Mouse (Mus musculus): ENCODE results near the gene 1700003E16Rik. TPM values are rescaled to one million over a fixed set of nuclear protein-coding genes. Genes with fewer than 3 reads are reported as not detected.
A peak's percentile ranks its signal among the peaks of the same experiment; 100 is the strongest.

The 1700003E16Rik gene
- polyA plus RNA-seq, 1 experiment from 2014 or later, result 1.0 TPM

DNA sequence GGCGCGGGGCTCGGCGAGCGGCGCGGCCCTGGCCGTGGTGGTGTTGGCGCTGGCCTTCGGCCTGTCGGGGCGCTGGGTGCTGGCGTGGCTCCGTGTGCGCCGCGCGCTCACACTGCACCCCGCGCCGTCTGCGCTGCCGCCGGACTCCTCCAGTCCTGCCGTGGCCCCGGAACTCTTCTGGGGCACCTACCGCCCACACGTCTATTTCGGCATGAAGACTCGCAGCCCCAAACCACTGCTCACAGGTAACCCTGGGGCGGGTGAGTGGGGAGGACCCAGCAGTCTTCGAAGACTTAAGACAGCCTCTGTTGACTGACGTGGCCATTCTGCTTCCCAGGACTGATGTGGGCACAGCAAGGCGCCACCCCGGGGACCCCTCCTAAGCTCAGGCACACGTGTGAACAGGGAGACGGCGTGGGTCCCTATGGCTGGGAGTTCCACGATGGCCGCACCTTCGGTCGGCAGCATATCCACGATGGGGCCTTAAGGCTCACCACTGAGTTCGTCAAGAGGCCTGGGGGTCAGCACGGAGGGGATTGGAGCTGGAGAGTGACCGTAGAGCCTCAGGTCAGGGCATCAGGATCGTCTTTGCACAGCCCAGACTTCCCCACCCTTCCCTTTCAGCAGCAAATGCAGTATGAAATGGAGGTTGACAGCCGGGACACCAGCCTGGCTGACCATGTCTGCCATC, 40.4 kb upstream of the 1700003E16Rik start:
- peak; percentile 60 for ATAC-seq
- Histone ChIP-seq H3K27me3 (replicated peaks; ENCODE audit: control insufficient read depth, insufficient read depth, low read length) (no peaks in the 10 kb centered on the region), H3K4me1 (replicated peaks; ENCODE audit: control insufficient read depth, insufficient read depth, low read length) (0 out of 2 replicates have a peak, but pooled peaks cover 5% of the 10 kb centered on the region), H3K36me3 (ENCODE audit: control insufficient read depth, insufficient read depth) (peaks cover 14% of the 10 kb centered on the region), H3K4me3 (ENCODE audit: low read depth, low read length) (peak overlapping the region; percentile 61), H3K4me2 (replicated peaks; ENCODE audit: low read depth) (peak overlapping the region; percentile 89), H3K27ac (ENCODE audit: low read depth, low read length) (peak overlapping the region; percentile 83), H3K9me3 (ENCODE audit: control insufficient read depth) (no peaks in the 10 kb centered on the region), H3K9ac (ENCODE audit: low read depth, low read length) (peak overlapping the region; percentile 77)
- TF ChIP-seq CTCF (IDR thresholded peaks at IDR 0.05; ENCODE audit: low read depth), result no peak
- under 1% methylated on average over 41 of the region's 48 CpGs for WGBS

DNA sequence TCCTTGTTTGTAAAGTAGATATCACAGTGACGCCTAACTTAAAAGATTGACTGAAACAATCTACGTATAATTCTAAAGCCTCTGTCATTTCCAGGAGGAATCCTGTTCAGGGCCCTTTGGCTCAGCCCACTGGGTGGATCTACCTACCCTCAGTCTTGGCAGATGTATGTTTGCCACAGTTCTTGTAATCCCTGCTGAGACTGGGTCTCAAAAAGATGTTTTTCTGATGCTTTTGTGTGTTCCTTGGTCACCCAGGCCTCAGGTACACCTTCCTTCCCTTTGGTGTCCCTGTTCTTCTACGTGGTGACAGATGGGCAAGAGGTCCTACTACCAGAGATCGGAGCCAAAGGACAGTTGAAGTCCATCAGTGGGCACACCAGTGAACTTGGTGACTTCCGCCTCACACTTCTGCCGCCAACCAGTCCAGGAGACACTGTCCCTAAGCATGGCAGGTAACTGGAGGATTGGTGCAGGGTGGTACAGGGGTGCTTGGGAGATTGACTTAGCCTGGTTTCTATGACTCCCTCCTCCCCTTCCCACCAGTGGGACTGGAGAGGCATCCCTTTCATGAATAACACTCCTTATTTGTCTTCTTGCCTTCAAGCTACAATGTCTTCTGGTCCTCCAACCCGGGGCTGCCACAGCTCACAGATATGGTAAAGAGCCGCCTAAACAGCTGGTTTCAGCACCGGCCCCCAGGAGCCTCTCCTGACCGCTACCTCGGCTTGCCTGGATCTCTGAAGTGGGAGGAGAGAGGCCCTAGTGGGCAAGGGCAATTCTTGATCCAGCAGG, 39.6 kb upstream of the 1700003E16Rik start:
- H3K27ac ChIP-seq (ENCODE audit: low read depth, low read length), result no peak overlapping the region
- H3K4me1 ChIP-seq (replicated peaks; ENCODE audit: control insufficient read depth, insufficient read depth, low read length), result 0 out of 2 replicates have a peak, but pooled peaks cover 5% of the 10 kb centered on the region
- H3K27me3 ChIP-seq (replicated peaks; ENCODE audit: control insufficient read depth, insufficient read depth, low read length), result no peaks in the 10 kb centered on the region
- H3K4me3 ChIP-seq (ENCODE audit: low read depth, low read length), result peak overlapping the region; percentile 61
- peak overlapping the region; percentile 89 for H3K4me2 ChIP-seq (replicated peaks; ENCODE audit: low read depth)
- TF ChIP-seq CTCF (IDR thresholded peaks at IDR 0.05; ENCODE audit: low read depth), result no peak
- WGBS, result 66% methylated on average over 11 of the region's 11 CpGs
- peaks cover 14% of the 10 kb centered on the region for H3K36me3 ChIP-seq (ENCODE audit: control insufficient read depth, insufficient read depth)
- ATAC-seq, result no peak
- H3K9me3 ChIP-seq (ENCODE audit: control insufficient read depth), result no peaks in the 10 kb centered on the region
- peak overlapping the region; percentile 77 for H3K9ac ChIP-seq (ENCODE audit: low read depth, low read length)

DNA sequence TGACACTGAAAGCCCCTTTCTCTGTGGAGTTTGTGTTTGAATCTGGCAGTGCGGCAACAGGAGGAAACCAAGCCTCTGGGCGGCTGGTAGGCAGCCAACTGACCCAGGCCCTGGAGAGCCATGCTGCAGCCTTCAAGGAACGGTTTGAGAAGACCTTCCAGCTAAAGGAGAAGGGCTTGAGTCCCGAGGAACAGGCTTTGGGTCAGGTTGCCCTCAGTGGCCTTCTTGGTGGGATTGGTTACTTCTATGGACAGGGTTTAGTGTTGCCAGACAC, 39.1 kb upstream of the 1700003E16Rik start:
- no peak for ATAC-seq
- Histone ChIP-seq H3K4me3 (ENCODE audit: low read depth, low read length) (no peak overlapping the region), H3K36me3 (ENCODE audit: control insufficient read depth, insufficient read depth) (peaks cover 14% of the 10 kb centered on the region), H3K9me3 (ENCODE audit: control insufficient read depth) (no peaks in the 10 kb centered on the region), H3K27me3 (replicated peaks; ENCODE audit: control insufficient read depth, insufficient read depth, low read length) (no peaks in the 10 kb centered on the region), H3K27ac (ENCODE audit: low read depth, low read length) (no peak overlapping the region), H3K9ac (ENCODE audit: low read depth, low read length) (no peak overlapping the region), H3K4me2 (replicated peaks; ENCODE audit: low read depth) (no peak overlapping the region), H3K4me1 (replicated peaks; ENCODE audit: control insufficient read depth, insufficient read depth, low read length) (0 out of 2 replicates have a peak, but pooled peaks cover 5% of the 10 kb centered on the region)
- no peak for TF ChIP-seq CTCF (IDR thresholded peaks at IDR 0.05; ENCODE audit: low read depth)
- 81% methylated on average over 4 of the region's 4 CpGs for WGBS

DNA sequence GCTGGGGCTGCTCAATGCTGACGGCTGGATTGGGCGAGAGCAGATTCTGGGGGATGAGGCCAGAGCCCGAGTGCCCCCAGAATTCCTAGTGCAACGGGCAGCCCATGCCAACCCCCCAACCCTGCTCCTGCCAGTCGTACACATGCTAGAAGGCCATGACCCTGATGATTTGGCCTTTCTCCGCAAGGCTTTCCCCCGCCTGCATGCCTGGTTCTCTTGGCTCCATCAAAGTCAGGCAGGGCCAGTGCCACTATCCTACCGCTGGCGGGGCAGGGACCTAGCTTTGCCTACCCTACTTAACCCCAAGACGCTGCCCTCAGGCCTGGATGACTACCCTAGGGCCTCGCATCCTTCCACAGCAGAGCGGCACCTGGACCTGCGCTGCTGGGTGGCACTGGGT, 38.6 kb upstream of the 1700003E16Rik start:
- Histone ChIP-seq H3K4me1 (replicated peaks; ENCODE audit: control insufficient read depth, insufficient read depth, low read length) (0 out of 2 replicates have a peak, but pooled peaks cover 5% of the 10 kb centered on the region), H3K27ac (ENCODE audit: low read depth, low read length) (no peak overlapping the region), H3K4me2 (replicated peaks; ENCODE audit: low read depth) (no peak overlapping the region), H3K36me3 (ENCODE audit: control insufficient read depth, insufficient read depth) (peaks cover 14% of the 10 kb centered on the region), H3K27me3 (replicated peaks; ENCODE audit: control insufficient read depth, insufficient read depth, low read length) (no peaks in the 10 kb centered on the region), H3K9me3 (ENCODE audit: control insufficient read depth) (no peaks in the 10 kb centered on the region), H3K4me3 (ENCODE audit: low read depth, low read length) (no peak overlapping the region), H3K9ac (ENCODE audit: low read depth, low read length) (no peak overlapping the region)
- no peak for TF ChIP-seq CTCF (IDR thresholded peaks at IDR 0.05; ENCODE audit: low read depth)
- 92% methylated on average over 13 of the region's 13 CpGs for WGBS
- ATAC-seq, result no peak

DNA sequence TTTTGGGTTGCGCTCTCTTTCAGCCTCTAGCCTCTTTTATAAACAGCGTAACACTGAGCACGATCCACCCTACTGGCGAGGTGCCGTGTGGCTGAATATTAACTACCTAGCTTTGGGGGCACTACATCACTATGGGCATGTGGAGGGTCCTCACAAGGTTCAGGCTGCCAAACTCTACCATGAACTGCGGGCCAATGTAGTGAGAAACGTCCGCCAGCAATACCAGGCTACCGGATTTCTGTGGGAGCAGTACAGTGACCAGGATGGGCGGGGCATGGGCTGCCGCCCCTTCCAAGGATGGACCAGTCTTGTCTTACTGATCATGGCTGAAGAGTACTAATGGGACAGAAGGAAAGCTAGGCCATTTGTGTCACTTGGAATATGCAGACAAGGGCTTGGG, 37.8 kb upstream of the 1700003E16Rik start:
- TF ChIP-seq CTCF (IDR thresholded peaks at IDR 0.05; ENCODE audit: low read depth), result no peak
- Histone ChIP-seq H3K27me3 (replicated peaks; ENCODE audit: control insufficient read depth, insufficient read depth, low read length) (no peaks in the 10 kb centered on the region), H3K4me1 (replicated peaks; ENCODE audit: control insufficient read depth, insufficient read depth, low read length) (0 out of 2 replicates have a peak, but pooled peaks cover 5% of the 10 kb centered on the region), H3K27ac (ENCODE audit: low read depth, low read length) (no peak overlapping the region), H3K36me3 (ENCODE audit: control insufficient read depth, insufficient read depth) (peaks cover 14% of the 10 kb centered on the region), H3K4me3 (ENCODE audit: low read depth, low read length) (no peak overlapping the region), H3K9ac (ENCODE audit: low read depth, low read length) (no peak overlapping the region), H3K4me2 (replicated peaks; ENCODE audit: low read depth) (no peak overlapping the region), H3K9me3 (ENCODE audit: control insufficient read depth) (no peaks in the 10 kb centered on the region)
- no peak for ATAC-seq
- WGBS, result 75% methylated on average over 11 of the region's 11 CpGs

DNA sequence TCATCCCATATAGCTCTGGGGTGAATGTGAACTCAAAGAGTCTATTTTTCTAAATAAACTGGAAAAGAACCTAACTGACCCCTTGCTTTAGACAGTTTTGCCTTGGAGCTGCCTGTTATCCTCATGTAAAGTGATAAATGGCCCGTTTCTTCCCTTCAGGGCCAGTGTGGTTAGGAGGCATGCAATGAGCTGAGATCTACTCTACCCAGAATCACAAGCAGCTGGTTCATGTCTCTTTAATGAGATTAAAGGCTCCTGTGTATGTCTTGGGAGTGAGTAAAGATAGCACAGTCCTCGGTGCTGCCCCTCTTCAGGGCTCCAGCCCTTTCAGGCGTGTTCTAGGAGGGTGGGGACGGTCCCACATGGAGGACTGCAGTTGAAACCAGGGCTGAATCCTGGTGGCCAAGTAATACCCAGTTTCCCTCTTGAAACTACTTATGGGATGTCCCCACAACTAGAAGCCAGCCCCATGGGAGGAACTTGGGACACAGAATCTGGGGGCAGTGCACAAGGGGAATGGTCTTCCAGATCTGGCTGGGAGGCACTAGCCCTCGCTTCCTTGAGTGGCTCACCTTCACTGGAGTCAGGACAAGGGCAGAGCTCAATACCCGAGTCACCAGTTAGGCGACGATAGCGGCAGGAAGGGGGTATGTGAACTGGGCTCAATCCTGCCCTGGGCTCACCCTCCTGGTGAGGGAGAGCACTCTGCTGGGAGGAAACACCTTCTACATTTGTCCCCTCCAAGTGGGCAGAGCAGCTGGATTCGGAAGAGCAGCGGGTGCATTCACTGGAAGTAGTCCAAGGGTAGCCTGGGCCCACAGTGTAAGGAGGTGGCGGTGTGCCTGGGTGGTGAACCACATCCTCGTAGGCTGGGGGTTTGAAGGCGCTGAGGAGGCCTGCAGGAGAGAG, 37.1 kb upstream of the 1700003E16Rik start:
- no peak overlapping the region for H3K4me2 ChIP-seq (replicated peaks; ENCODE audit: low read depth)
- H3K27me3 ChIP-seq (replicated peaks; ENCODE audit: control insufficient read depth, insufficient read depth, low read length), result no peaks in the 10 kb centered on the region
- H3K4me3 ChIP-seq (ENCODE audit: low read depth, low read length), result no peak overlapping the region
- H3K4me1 ChIP-seq (replicated peaks; ENCODE audit: control insufficient read depth, insufficient read depth, low read length), result 0 out of 2 replicates have a peak, but pooled peaks cover 5% of the 10 kb centered on the region
- H3K36me3 ChIP-seq (ENCODE audit: control insufficient read depth, insufficient read depth), result peaks cover 14% of the 10 kb centered on the region
- no peak for TF ChIP-seq CTCF (IDR thresholded peaks at IDR 0.05; ENCODE audit: low read depth)
- no peak overlapping the region for H3K27ac ChIP-seq (ENCODE audit: low read depth, low read length)
- no peak for ATAC-seq
- no peak overlapping the region for H3K9ac ChIP-seq (ENCODE audit: low read depth, low read length)
- H3K9me3 ChIP-seq (ENCODE audit: control insufficient read depth), result no peaks in the 10 kb centered on the region
- 78% methylated on average over 14 of the region's 14 CpGs for WGBS

All from intestine, postnatal 0 days (tissue).